Mouse (Mus musculus) MEL (cell line): Measurements from ENCODE around the gene Usf2. TPM values are rescaled to one million over a fixed set of nuclear protein-coding genes. Genes with fewer than 3 reads are reported as not detected.
"Not testable (repeated sequence)": the region's sequence is repeated elsewhere in the genome, so short reads cannot be mapped to it uniquely, and the experiment has no call there.

Experiments
- DNase-seq: peaks from one replicate; pipeline ENCODE4 v3.0.0; 2011; ENCODE audit warnings: low read depth, low spot score
- H3K27ac ChIP-seq: 2 replicates; pipeline ENCODE4 v1.5.1; 2012; ENCODE audit warnings: low read depth, mild to moderate bottlenecking, control low read depth, low read length, moderate library complexity; ENCODE audit not compliant: control insufficient read depth
- H3K27me3 ChIP-seq, 2 experiments: fragments of 150-350 bp in 1 of 2; sonication (generic) in 1 of 2; 2 replicates each; pipeline ENCODE4 v1.6.1; 2012; ENCODE audit warnings: low read length in 2 of 2, mild to moderate bottlenecking in 2 of 2, improper control_type of control experiment in 1 of 2, moderate library complexity in 1 of 2; ENCODE audit not compliant: insufficient read depth in 2 of 2, control insufficient read depth in 1 of 2
- H3K36me3 ChIP-seq, 2 experiments: 2 replicates each; pipeline ENCODE4 v1.6.1; 2012 to 2014; ENCODE audit warnings: low read length in 2 of 2, improper control_type of control experiment in 1 of 2, inconsistent platforms in 1 of 2, mild to moderate bottlenecking in 1 of 2; ENCODE audit not compliant: insufficient read depth in 2 of 2, control insufficient read depth in 1 of 2
- H3K4me1 ChIP-seq, 2 experiments: fragments of 150-350 bp in 1 of 2; sonication (generic) in 1 of 2; 2 replicates each; pipeline ENCODE4 v1.6.1; 2012; ENCODE audit warnings: low read length in 2 of 2, improper control_type of control experiment in 1 of 2, mild to moderate bottlenecking in 1 of 2; ENCODE audit not compliant: insufficient read depth in 2 of 2, control insufficient read depth in 1 of 2
- H3K4me3 ChIP-seq, 2 experiments: fragments of 150-350 bp in 1 of 2; sonication (generic) in 1 of 2; 2 replicates each; pipeline ENCODE4 v1.5.1; 2012; ENCODE audit warnings: low read depth in 2 of 2, low read length in 2 of 2, mild to moderate bottlenecking in 2 of 2, moderate library complexity in 2 of 2, control low read depth in 1 of 2, improper control_type of control experiment in 1 of 2; ENCODE audit not compliant: control insufficient read depth in 1 of 2, insufficient read depth in 1 of 2
- H3K79me2 ChIP-seq: 2 replicates; pipeline ENCODE4 v1.6.1; 2012; ENCODE audit warnings: mild to moderate bottlenecking, low read length, moderate library complexity; ENCODE audit not compliant: control insufficient read depth, poor library complexity, insufficient read depth
- H3K9ac ChIP-seq: 2 replicates; pipeline ENCODE4 v1.6.1; 2012; ENCODE audit warnings: low read depth, mild to moderate bottlenecking, control low read depth, low read length, moderate library complexity; ENCODE audit not compliant: control insufficient read depth, poor library complexity, severe bottlenecking
- H3K9me3 ChIP-seq: fragments of 150-350 bp; sonication (generic); replicated peaks from 2 replicates; pipeline ENCODE4 v1.6.1; 2012; ENCODE audit warnings: mild to moderate bottlenecking, low read length, improper control_type of control experiment, moderate library complexity; ENCODE audit not compliant: insufficient read depth
- E2F4 ChIP-seq: IDR thresholded peaks from 2 replicates; pipeline ENCODE4 v1.6.1; 2011; ENCODE audit warnings: low read depth, low read length, improper control_type of control experiment, borderline replicate concordance
- JUND ChIP-seq: IDR thresholded peaks from 2 replicates; pipeline ENCODE4 v1.6.1; 2011; ENCODE audit warnings: low read depth, mild to moderate bottlenecking, improper control_type of control experiment, low read length
- MAX ChIP-seq: IDR thresholded peaks from 2 replicates; pipeline ENCODE4 v1.6.1; 2011; ENCODE audit warnings: low read length, improper control_type of control experiment
- MAZ ChIP-seq: IDR thresholded peaks from 2 replicates; pipeline ENCODE4 v1.6.1; 2012; ENCODE audit warnings: low read depth, mild to moderate bottlenecking, inconsistent platforms, low read length, improper control_type of control experiment
- MEF2A ChIP-seq: IDR thresholded peaks from 2 replicates; pipeline ENCODE4 v1.6.1; 2014; ENCODE audit warnings: low read depth, mild to moderate bottlenecking, inconsistent platforms, low read length, improper control_type of control experiment; ENCODE audit not compliant: poor library complexity, insufficient replicate concordance, severe bottlenecking; ENCODE audit errors: extremely low read depth
- MYB ChIP-seq: IDR thresholded peaks from 2 replicates; pipeline ENCODE4 v1.6.1; 2011; ENCODE audit warnings: mild to moderate bottlenecking, low read depth, low read length, improper control_type of control experiment
- NRF1 ChIP-seq: IDR thresholded peaks from 2 replicates; pipeline ENCODE4 v1.6.1; 2014; ENCODE audit warnings: low read depth, mild to moderate bottlenecking, inconsistent platforms, low read length, improper control_type of control experiment, moderate library complexity; ENCODE audit not compliant: poor library complexity, insufficient read depth, severe bottlenecking
- RAD21 ChIP-seq: IDR thresholded peaks from 2 replicates; pipeline ENCODE4 v1.6.1; 2011; ENCODE audit warnings: mild to moderate bottlenecking, low read depth, low read length, improper control_type of control experiment
- RCOR1 ChIP-seq: IDR thresholded peaks from 2 replicates; pipeline ENCODE4 v1.6.1; 2012; ENCODE audit warnings: low read depth, mild to moderate bottlenecking, inconsistent platforms, low read length, improper control_type of control experiment
- ZKSCAN1 ChIP-seq: IDR thresholded peaks from 2 replicates; pipeline ENCODE4 v1.6.1; 2012; ENCODE audit warnings: low read depth, mild to moderate bottlenecking, inconsistent platforms, low read length, improper control_type of control experiment, moderate library complexity
- ZMIZ1 ChIP-seq: IDR thresholded peaks from 2 replicates; pipeline ENCODE4 v1.6.1; 2012; ENCODE audit warnings: low read depth, mild to moderate bottlenecking, inconsistent platforms, low read length, improper control_type of control experiment, moderate library complexity
- polyA plus RNA-seq, 2 experiments: library from polyadenylated mRNA; stranded (reverse) in 1 of 2; unstranded in 1 of 2; fragments of >175 nt in 1 of 2; fragments of >200 nt in 1 of 2; gene quantifications; 2 replicates each; pipeline versions ENCODE4 v1.2.1 to v1.2.4; 2012; ENCODE audit warnings: low replicate concordance in 2 of 2, low read depth in 1 of 2; ENCODE audit not compliant: insufficient read length in 2 of 2, insufficient read depth in 1 of 2, missing spikeins in 1 of 2
- total RNA-seq: library from RNA; depleted of rRNA; stranded (reverse); fragments of 300-350 nt; gene quantifications from 2 replicates; pipeline ENCODE4 v1.2.3, GENCODE M21; 2012

The Usf2 gene
- total and polyA plus RNA-seq, 3 experiments = 43.0 to 144 TPM; not detected in 1

- H3K4me3 ChIP-seq, H3K4me1 ChIP-seq, H3K79me2 ChIP-seq, H3K27me3 ChIP-seq, H3K9ac ChIP-seq, H3K9me3 ChIP-seq, H3K36me3 ChIP-seq, H3K27ac ChIP-seq: not testable (repeated sequence)
- DNase-seq = peak; percentile 3
These were observed 11.1 kb downstream of the Usf2 start for GRCm38 (mm10) chr7:30945466-30945865.

- H3K4me3 ChIP-seq, H3K79me2 ChIP-seq, H3K9ac ChIP-seq, DNase-seq, H3K4me1 ChIP-seq, H3K9me3 ChIP-seq, H3K27ac ChIP-seq, H3K36me3 ChIP-seq, H3K27me3 ChIP-seq: not testable (repeated sequence)
These were observed 11.9 kb downstream of the Usf2 start for GRCm38 (mm10) chr7:30944706-30945105.

- DNase-seq = peak; percentile 1
- Histone ChIP-seq H3K9me3 (no peaks in the 10 kb centered on the region), H3K27me3 (no peaks in the 10 kb centered on the region; a peak in 1 of 4 replicates), H3K79me2 (no peaks in the 10 kb centered on the region), H3K4me3 (no peak within 1 kb of the TSS), H3K9ac (no peak within 1 kb of the TSS), H3K4me1 (no peaks in the 10 kb centered on the region), H3K36me3 (no peaks in the 10 kb centered on the region), H3K27ac (no peak within 1 kb of the TSS)
- TF ChIP-seq ZMIZ1 = no peak
- TF ChIP-seq MAX = no peak
- TF ChIP-seq JUND = no peak
- no peak for TF ChIP-seq RAD21
- TF ChIP-seq MEF2A = no peak
- no peak for TF ChIP-seq MAZ
- no peak for TF ChIP-seq E2F4
- no peak for TF ChIP-seq RCOR1
- TF ChIP-seq NRF1 = no peak
- no peak for TF ChIP-seq ZKSCAN1
- TF ChIP-seq MYB = no peak
These were observed 12.5 kb downstream of the Usf2 start, which contains the start of gene Hamp for GRCm38 (mm10) chr7:30943909-30944635. TSS of gene Hamp (minus strand) at chr7:30944032.

- H3K4me1 ChIP-seq, H3K9me3 ChIP-seq, H3K9ac ChIP-seq, H3K4me3 ChIP-seq, H3K27me3 ChIP-seq, H3K79me2 ChIP-seq, DNase-seq, H3K36me3 ChIP-seq, H3K27ac ChIP-seq: not testable (repeated sequence)
These were observed 14.2 kb downstream of the Usf2 start for GRCm38 (mm10) chr7:30942365-30942764.

GRCm38 (mm10) chr7:30940070-30940469, 16.5 kb downstream of the Usf2 start:
- not testable (repeated sequence) for H3K27me3 ChIP-seq, H3K9ac ChIP-seq, H3K4me3 ChIP-seq, H3K9me3 ChIP-seq, H3K4me1 ChIP-seq, H3K27ac ChIP-seq, H3K79me2 ChIP-seq, H3K36me3 ChIP-seq
- DNase-seq = peak; percentile 4
